Comparison of ENCODE assay signal across 15 mouse cellular contexts in the genomic region with DNA sequence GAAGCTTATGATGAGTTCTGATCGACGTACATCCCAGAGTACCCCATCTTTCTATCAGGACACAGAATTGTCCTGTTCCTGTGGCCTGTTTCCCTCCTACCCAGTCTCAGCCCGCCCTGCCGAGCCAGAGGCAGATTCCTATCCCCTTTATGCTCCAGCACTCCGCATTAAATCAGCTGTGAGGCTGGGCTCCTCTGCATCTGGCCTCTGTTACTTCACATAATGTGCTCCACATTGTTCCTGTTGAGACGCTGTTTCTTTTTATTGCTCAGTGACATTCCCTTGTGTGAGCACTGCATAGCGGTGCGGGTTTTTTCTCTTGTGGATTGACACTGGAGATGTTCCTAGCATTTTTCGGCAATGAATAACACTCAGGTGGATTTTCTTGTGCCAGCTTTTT.
A peak's percentile ranks its signal among the peaks of the same experiment; 100 is the strongest.
DNase-seq lines count a peak whose midpoint lies in the region; ATAC-seq and TF ChIP-seq lines count a peak whose summit lies in the region.
"Had no signal": no experiment of that assay in that cellular context is flagged by ENCODE, and none has a peak within 500 bp of the region (broad histone marks: within the 10 kb centered on the region; RNA-seq: fewer than 3 reads in every experiment).

No protein-coding gene starts in this region.

- H3K4me3 ChIP-seq in hindbrain, embryonic 10.5 days: no peak overlapping the region
- no peak overlapping the region for H3K4me3 ChIP-seq in hindbrain, postnatal 0 days (ENCODE audit: low read length)
- no peak overlapping the region for H3K4me3 ChIP-seq in embryonic facial prominence, embryonic 15.5 days (replicated peaks)
- H3K4me3 ChIP-seq in liver, postnatal 0 days (ENCODE audit: low read depth, low read length): no peak overlapping the region
- H3K4me3 ChIP-seq: heart, embryonic 12.5 days; kidney, embryonic 15.5 days; myocyte had no signal

- ATAC-seq in hindbrain, postnatal 0 days: no peak
- ATAC-seq in embryonic facial prominence, embryonic 15.5 days (ENCODE audit: insufficient number of reproducible peaks, low FRiP score, low TSS enrichment, low read depth): peak; percentile 34; the same call in 1 of the 2 replicates
- no peak for ATAC-seq in liver, postnatal 0 days
- ATAC-seq: activated CD4-positive, CD25-positive, alpha-beta regulatory T cell, adult 4 months had no signal

- H3K9me3 ChIP-seq in hindbrain, embryonic 10.5 days: peaks cover 2% of the 10 kb centered on the region; the same call in 1 of the 2 replicates
- no peaks in the 10 kb centered on the region for H3K9me3 ChIP-seq in hindbrain, postnatal 0 days (ENCODE audit: low read length)
- no peaks in the 10 kb centered on the region for H3K9me3 ChIP-seq in embryonic facial prominence, embryonic 15.5 days (replicated peaks)
- H3K9me3 ChIP-seq in liver, postnatal 0 days (ENCODE audit: low read length): no peaks in the 10 kb centered on the region; the same call in 1 of the 2 replicates
- H3K9me3 ChIP-seq: kidney, embryonic 15.5 days had no signal

- no peak for TF ChIP-seq CTCF in hindbrain, postnatal 0 days (IDR thresholded peaks at IDR 0.05; ENCODE audit: low read depth)
- no peak for TF ChIP-seq CTCF in liver, postnatal 0 days (IDR thresholded peaks at IDR 0.05; ENCODE audit: low read depth)

- H3K9ac ChIP-seq in hindbrain, postnatal 0 days (replicated peaks; ENCODE audit: low read length): no peak overlapping the region
- H3K9ac ChIP-seq in embryonic facial prominence, embryonic 15.5 days: no peak overlapping the region
- no peak overlapping the region for H3K9ac ChIP-seq in liver, postnatal 0 days (replicated peaks)
- H3K9ac ChIP-seq: heart, embryonic 12.5 days; kidney, embryonic 15.5 days; liver, embryonic 14.5 days had no signal

- H3K4me1 ChIP-seq in hindbrain, embryonic 10.5 days (replicated peaks): peaks cover 6% of the 10 kb centered on the region
- no peaks in the 10 kb centered on the region for H3K4me1 ChIP-seq in hindbrain, postnatal 0 days (ENCODE audit: insufficient read depth, low read length)
- H3K4me1 ChIP-seq in embryonic facial prominence, embryonic 15.5 days: no peaks in the 10 kb centered on the region
- H3K4me1 ChIP-seq in liver, postnatal 0 days (ENCODE audit: insufficient read depth): no peaks in the 10 kb centered on the region
- H3K4me1 ChIP-seq: heart, embryonic 12.5 days had no signal

- no peaks in the 10 kb centered on the region for H3K36me3 ChIP-seq in hindbrain, embryonic 10.5 days
- H3K36me3 ChIP-seq in hindbrain, postnatal 0 days (ENCODE audit: insufficient read depth, low read length): no peaks in the 10 kb centered on the region
- no peaks in the 10 kb centered on the region for H3K36me3 ChIP-seq in embryonic facial prominence, embryonic 15.5 days
- H3K36me3 ChIP-seq in liver, postnatal 0 days (replicated peaks; ENCODE audit: insufficient read depth, low read length): no peaks in the 10 kb centered on the region
- H3K36me3 ChIP-seq: heart, embryonic 12.5 days; kidney, embryonic 15.5 days had no signal

- H3K27ac ChIP-seq in hindbrain, embryonic 10.5 days: no peak overlapping the region
- no peak overlapping the region for H3K27ac ChIP-seq in hindbrain, postnatal 0 days
- H3K27ac ChIP-seq in embryonic facial prominence, embryonic 15.5 days (replicated peaks): no peak overlapping the region
- no peak overlapping the region for H3K27ac ChIP-seq in liver, postnatal 0 days (ENCODE audit: low read depth)
- H3K27ac ChIP-seq: kidney, embryonic 15.5 days; liver, embryonic 14.5 days; macrophage had no signal

- H3K4me2 ChIP-seq in hindbrain, postnatal 0 days (ENCODE audit: low read depth, low read length): no peak overlapping the region
- no peak overlapping the region for H3K4me2 ChIP-seq in embryonic facial prominence, embryonic 15.5 days (replicated peaks)
- no peak overlapping the region for H3K4me2 ChIP-seq in liver, postnatal 0 days (ENCODE audit: low read depth, low read length)
- H3K4me2 ChIP-seq: heart, embryonic 12.5 days; kidney, embryonic 15.5 days had no signal

- WGBS in hindbrain, embryonic 10.5 days: 39% methylated on average over 9 of the region's 9 CpGs
- WGBS in hindbrain, postnatal 0 days: 28% methylated on average over 9 of the region's 9 CpGs
- WGBS in embryonic facial prominence, embryonic 15.5 days: 29% methylated on average over 9 of the region's 9 CpGs
- WGBS in liver, postnatal 0 days (ENCODE audit: insufficient replicate concordance): 75% methylated on average over 9 of the region's 9 CpGs

- peak; percentile 22 for DNase-seq in hindbrain, embryonic 10.5 days (ENCODE audit: low spot score)
- DNase-seq in hindbrain, postnatal 0 days (ENCODE audit: low spot score): no peak
- peak; percentile 62 for DNase-seq in mesoderm, embryonic 11.5 days (ENCODE audit: low read depth, low spot score)
- DNase-seq in retina, postnatal 1 day: peak; percentile 78
- no peak for DNase-seq in kidney, postnatal 14 days
- no peak for DNase-seq in liver, postnatal 0 days
- DNase-seq: cerebellum, adult 9-10 months; gastrocnemius, postnatal 10 days had no signal

- no peak for TF ChIP-seq EP300 in liver, postnatal 0 days (IDR thresholded peaks at IDR 0.05; ENCODE audit: low read depth)

- peaks cover 7% of the 10 kb centered on the region; the same call in 1 of the 2 replicates for H3K27me3 ChIP-seq in hindbrain, embryonic 10.5 days (ENCODE audit: insufficient read depth, poor library complexity, severe bottlenecking)
- H3K27me3 ChIP-seq in hindbrain, postnatal 0 days (ENCODE audit: insufficient read depth, low read length): no peaks in the 10 kb centered on the region
- H3K27me3 ChIP-seq in embryonic facial prominence, embryonic 15.5 days: no peaks in the 10 kb centered on the region
- H3K27me3 ChIP-seq in liver, postnatal 0 days (ENCODE audit: insufficient read depth, low read length): no peaks in the 10 kb centered on the region

Comparison
In these comparisons a context has a peak if more than half of its experiments do, and no peak if none do; other contexts are left out.
1. DNase-seq: peak in hindbrain, embryonic 10.5 days (single experiment), mesoderm, embryonic 11.5 days (single experiment) and retina, postnatal 1 day (single experiment); none in hindbrain, postnatal 0 days (single experiment), kidney, postnatal 14 days (single experiment) and liver, postnatal 0 days (single experiment).